Mouse (Mus musculus): ENCODE data around the gene Mfsd1.

Gene Mfsd1

DNA sequence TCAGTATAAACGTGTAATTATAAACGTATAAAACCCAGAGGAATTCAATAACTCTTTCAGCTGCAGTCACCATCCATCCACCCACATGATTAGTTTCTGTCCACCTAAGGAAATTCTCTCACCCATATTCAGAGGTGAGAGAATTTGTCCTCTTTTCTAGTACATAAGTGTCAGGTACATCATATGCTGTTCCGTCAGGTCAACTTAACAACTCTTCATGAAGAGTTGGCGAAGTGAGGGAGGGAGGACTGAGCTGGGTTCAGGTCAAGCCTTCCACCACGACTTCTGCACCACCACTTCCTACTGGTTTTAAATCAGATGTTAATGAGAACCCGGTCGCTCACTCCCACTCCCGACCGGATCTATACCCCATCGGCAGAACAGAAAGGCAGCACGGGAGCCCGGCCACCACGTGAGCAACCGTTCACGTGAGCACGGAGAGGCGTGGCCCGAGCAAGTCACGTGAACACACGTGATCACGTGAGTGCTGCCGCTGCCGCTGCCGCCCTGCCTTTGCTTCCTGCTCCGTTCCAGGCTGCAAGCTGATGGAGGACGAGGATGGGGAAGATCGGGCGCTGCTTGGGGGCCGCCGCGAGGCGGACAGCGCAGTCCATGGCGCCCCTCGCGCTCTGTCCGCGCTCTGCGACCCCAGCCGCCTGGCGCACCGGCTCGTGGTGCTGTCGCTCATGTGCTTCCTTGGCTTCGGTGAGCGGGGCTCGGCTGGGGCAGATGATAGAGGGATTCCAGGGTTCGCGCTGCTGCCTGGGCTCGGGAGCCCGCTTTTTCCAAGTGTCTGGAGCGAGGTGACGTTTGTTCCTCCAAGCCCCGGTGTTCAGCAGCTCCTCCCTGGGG, at the start of gene Mfsd1:
TSS of gene Mfsd1 (plus strand) at position 469 of the 852 bp plus-strand sequence.
- in situ Hi-C loops (cut with MboI; ENCODE audit: low sequenced_read_pairs): no loop called here

DNA sequence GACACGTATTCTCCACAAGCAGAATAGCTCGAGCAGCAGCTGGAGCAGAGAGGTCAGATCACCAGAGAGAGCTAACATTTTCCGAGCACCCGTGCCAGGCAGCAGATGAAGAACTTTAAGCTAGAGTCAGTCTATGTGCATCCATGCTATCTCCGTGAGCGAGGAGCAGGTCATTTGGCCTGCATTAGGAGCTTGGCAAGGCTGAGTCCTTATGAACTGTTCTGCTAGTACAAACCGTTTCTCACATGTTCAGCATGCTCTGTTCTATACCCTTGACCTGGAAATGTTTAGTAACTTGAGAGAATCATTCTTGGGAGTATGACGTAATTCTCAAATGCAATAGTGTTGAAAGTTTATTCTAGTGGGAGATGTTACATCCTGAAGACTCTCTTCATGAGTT, 38.9 kb upstream of the Mfsd1 start:
- in situ Hi-C loops (cut with MboI; ENCODE audit: low sequenced_read_pairs): no loop called here

DNA sequence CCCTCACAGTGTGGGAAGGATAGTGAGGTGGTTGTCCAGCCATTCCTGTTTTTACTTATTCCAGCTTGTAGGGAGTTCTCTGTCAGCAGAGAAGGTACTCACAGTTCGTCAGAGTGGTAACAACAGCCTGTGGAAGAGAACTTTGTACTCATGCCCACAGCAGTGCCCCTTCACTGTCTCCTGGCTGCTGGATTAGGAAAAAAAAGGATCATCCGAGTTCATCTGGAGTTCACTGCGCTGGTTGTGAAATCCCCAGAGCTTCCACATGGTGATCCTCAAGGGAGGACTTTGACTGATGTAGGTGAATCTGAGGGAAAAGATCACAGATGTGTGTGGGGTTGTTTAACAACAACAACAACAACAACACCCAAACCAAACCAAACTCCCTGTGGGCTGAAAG, 31.3 kb upstream of the Mfsd1 start:
- in situ Hi-C loops (cut with MboI; ENCODE audit: low sequenced_read_pairs): no loop called here

DNA sequence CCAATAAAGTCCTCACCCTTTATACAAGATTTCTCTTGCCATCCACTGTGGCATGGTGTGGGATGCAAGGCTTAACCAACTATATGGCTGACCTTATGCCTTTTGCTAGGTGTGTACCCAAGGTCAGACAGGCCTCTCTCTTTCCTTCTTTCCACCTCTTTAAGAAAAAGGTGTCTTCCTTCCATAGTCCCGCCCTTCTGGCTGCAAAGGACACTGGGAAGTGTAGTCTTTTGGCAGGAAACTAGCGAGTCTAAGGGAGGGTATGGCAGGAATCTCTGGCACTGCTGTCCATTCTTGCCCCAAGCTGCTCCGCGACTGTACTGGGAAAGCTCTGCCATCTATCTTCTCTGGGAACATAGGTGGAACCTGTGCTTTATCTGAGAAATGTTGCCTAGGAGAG, 29.3 kb upstream of the Mfsd1 start:
- in situ Hi-C loops (cut with MboI; ENCODE audit: low sequenced_read_pairs): no loop called here

DNA sequence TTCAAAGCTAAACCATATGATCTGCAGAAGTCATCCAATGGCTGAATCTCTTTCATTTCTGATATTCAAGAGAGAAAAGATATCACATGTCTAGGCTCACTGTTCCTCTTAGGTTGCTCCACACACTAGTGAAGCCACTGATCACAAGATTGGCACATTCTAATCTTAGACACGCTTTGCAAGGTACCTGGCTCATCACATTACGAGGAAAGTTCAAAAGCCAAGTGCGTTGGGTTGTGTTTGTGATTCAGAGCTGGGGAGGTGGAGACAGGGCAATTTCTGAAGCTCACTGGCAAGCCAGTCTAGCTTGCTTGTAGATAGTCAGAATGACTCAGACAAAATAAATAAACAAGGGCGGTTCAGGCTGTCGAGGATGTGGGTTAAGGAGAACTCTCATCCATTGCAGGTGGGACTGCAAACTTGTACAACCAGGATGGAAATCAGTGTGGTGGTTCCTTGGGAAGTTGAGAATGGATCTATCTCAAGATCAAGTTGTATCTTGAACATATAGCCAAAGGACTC, 28.6 kb upstream of the Mfsd1 start:
- in situ Hi-C loops (cut with MboI; ENCODE audit: low sequenced_read_pairs): no loop called here

DNA sequence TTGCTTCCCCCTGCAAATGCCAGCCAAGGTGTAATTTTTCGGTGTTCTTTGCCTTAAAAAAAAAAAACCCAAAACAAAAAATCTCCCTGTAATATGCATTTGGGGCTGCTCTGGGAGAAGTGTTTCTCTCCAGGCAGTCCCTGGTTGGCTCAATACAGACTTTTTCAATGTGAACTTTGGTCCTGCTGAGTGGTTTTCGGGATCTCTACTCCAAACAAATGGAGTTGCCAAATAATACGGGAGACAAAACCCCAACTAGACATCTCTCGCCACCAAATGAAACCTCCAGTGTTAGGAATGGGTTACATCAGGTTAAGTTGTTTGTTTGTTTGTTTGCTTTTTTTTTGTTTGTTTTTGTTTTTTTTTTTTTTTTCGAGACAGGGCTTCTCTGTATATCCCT, 27.3 kb upstream of the Mfsd1 start:
- in situ Hi-C loops (cut with MboI; ENCODE audit: low sequenced_read_pairs): no loop called here

DNA sequence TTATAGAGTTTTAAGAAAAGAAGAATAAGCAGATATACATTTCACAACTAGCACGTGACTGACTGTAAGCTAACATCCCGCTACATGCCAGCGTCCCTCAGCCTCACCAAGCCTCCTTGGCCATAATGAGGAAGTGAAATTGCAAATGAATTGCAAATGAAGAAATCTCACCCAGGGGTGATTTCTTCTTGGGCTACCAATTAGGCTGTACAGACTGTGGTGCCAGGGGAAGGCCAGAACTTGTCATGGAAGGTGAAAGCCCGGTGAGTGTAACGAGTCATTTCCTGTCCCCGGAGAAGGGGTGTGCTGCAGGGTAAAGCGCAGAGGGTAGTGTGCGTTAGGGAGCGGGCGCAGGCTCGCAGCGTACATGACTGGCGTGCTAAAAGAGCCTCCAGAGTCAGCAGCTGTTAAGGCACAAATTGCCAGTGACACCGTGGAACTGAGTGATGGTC, 25.3 kb upstream of the Mfsd1 start:
- in situ Hi-C loops (cut with MboI; ENCODE audit: low sequenced_read_pairs): no loop called here

DNA sequence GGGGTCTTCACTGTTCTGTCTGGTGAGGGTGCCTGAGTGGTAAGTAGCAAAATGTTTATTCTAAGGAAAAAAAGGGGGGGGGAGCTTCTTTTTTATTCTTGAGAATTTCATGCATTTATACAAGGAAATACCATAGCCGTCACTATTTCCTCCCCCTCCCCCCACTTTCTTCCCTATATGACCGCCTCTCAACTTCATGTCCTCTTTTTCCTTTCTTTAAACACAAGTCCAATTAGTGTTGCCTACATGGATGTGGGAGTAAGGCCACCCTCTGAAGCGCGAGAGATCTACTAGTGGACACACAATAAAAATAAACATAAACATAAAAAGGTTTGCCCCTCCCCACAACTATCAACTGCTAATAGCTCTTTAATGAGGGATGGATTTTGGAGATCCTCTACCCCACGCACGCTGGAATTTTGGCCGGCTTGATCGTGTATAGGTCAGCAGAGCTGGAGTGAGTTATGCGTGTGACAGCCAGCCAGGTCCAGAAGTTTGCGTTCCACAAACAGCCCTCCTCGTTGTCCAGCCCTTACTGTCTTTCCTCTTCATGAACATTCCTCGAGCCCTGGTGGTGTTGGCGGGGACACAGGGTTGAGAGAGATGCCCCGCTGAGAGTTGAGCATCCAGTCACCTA, 24.7 kb upstream of the Mfsd1 start:
- in situ Hi-C loops (cut with MboI; ENCODE audit: low sequenced_read_pairs): no loop called here

DNA sequence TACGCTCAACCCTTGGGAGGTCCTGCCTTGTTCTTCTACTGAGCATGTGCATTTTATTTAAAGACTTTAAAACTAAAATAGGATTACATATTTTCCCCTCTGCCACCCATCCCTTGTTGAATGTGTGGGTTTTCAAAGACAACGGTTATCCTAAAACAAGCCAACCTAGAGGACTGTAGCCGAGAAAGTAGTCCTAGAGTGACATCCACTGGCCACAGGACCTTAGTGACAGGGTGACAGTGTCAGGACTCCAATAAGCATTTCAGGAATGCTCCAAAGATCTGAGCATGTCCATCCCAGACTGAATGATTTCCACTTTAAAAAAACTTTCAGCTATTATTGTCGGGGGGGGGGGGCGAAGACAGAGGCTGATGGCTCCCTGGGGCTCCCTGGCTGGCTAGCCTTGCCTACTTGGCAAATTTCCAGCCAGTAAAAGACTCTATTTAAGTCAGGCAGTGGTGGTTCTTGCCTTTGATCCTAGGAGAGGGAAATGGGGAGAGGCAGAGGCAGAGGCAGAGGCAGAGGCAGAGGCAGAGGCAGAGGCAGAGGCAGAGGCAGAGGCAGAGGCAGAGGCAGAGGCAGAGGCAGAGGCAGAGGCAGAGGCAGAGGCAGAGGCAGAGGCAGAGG, 17.7 kb upstream of the Mfsd1 start:
- in situ Hi-C loops (cut with MboI; ENCODE audit: low sequenced_read_pairs): loop anchor here (5.0 kb wide), 2 partner anchors 53 to 213 kb away; no protein-coding TSS in a partner anchor

DNA sequence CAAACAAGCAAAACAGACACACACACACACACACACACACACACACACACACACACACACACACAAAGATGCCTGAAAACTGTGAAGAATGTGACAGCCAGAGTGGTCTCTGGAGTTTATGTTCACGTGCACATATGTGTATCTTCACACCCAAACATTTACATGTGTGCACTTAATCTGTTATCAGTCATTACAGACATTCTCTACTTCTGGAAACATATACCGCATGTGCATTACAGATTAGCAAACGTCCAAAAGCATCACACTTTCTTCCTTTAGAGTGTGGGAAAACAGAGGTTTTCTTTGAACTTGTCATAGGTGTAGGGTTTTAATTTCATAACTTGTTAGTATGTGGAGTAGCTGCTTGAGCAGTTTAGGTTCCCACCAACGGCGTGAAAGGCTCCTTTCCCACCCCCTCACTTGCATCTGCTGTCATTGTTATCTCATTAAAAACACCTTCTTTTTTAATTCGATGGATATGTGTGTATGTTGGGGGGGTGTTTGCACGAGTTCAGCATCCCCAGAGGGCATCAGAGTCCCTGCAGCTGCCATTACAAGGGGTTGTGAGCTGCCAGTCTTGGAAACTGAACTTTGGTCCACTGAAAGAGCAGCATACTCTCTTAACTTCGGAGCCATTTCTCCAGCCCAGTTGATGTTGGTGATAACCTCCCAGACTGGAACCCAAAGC, 16.9 kb upstream of the Mfsd1 start:
- in situ Hi-C loops (cut with MboI; ENCODE audit: low sequenced_read_pairs): no loop called here

DNA sequence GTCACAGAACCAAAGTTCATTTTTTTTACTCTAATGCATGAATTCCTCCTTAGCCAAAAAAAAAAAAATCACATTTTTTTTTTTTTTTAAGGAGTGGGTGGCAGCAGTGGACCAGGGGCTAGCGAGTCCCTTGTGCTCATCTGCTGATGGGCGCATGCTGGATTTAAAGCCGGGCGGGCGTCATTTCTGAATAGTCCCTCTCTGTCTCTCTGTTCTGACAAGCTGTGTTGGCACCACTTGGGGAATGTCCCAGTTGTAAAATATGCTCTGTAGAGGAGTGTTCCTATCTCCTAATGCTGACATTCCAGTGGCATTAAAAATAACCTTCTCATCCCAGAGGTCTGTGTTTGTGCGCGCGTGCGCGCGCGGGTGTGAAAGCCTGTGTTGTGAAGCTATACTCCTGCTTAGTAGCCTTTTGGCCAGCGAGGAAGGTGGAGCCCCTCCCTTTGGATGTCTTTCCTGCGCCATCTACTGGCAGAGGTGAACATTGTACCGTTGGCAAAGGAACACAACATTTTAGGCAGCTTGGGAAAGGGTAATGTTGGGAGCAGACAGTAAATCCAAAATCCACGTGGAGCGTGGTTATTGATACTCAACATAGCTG, 14.4 kb upstream of the Mfsd1 start:
- in situ Hi-C loops (cut with MboI; ENCODE audit: low sequenced_read_pairs): no loop called here

DNA sequence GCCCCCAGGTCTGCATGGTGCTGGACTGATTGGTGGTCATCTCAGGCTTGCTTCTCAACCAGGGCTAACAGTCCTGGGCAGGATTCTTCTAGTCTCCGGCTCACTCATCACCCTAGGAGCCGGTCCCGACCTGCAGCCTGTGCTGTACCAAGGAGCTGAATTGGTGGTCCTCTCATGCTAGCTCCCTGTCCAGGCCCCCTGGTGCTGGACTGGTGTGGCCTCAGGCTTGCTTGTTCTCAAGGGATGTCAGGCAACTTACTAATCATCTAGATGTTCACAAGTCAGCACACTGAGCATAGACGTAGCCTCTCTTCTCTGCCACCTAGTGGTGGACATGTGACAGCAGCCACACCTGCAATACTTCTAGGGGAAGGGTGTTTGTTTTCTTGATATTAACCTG, 9.6 kb upstream of the Mfsd1 start:
- in situ Hi-C loops (cut with MboI; ENCODE audit: low sequenced_read_pairs): no loop called here

DNA sequence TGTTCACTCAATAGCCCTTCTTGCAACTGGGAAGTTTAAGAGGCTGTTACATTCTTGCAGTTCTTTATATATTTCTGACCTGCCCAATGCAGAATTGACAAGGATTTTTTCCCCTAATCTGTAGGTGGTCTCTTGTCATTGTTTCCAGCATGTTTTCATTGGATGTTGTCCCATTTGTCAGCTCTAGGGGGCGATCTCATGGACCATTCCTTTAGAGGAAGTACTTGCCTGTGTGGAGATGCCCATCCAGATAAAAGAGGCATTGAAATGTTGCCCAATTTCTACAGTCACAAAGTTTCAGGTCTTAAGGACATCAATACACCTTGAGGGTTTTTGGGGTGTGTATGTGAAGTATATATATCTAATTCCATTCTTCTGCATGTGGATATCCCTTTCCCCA, 9.0 kb upstream of the Mfsd1 start:
- in situ Hi-C loops (cut with MboI; ENCODE audit: low sequenced_read_pairs): no loop called here

DNA sequence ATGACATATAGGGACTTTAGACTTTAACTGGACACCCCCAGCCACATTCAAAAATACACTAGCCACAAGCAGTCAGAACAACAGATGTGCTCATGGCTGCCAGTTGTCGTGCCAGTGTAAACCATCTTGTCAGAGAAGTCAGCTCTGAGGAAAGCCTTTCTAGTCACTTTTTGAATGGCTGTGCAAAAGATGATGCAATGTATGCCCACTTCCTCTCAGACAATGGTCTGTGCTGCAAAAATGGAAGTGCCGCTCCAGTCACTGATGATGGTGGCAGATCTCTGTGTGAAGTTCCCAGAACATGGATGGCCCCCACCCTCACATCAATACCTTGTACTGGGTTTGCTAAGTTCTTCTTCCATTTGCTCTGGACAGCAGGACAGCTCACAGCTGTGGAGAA, 6.3 kb upstream of the Mfsd1 start:
- in situ Hi-C loops (cut with MboI; ENCODE audit: low sequenced_read_pairs): no loop called here

DNA sequence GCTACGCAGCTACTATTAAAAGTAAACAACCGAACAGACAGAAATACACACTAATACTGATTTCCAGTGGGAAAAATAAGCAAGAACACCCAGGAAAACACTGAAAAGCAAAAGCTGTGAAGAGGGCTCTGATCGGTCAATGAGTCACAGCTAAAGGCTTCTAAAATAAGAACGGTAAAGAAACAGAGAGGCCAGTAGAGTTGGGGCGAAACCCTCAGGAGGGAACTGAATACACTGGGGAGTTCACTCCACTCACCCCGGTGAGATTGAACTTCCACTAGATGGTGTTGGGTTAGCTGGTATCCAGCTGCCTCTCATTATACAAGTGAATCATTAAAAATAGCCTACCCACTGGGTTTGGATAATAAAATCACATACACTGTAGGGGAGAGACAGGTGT, 5.8 kb upstream of the Mfsd1 start:
- in situ Hi-C loops (cut with MboI; ENCODE audit: low sequenced_read_pairs): no loop called here

DNA sequence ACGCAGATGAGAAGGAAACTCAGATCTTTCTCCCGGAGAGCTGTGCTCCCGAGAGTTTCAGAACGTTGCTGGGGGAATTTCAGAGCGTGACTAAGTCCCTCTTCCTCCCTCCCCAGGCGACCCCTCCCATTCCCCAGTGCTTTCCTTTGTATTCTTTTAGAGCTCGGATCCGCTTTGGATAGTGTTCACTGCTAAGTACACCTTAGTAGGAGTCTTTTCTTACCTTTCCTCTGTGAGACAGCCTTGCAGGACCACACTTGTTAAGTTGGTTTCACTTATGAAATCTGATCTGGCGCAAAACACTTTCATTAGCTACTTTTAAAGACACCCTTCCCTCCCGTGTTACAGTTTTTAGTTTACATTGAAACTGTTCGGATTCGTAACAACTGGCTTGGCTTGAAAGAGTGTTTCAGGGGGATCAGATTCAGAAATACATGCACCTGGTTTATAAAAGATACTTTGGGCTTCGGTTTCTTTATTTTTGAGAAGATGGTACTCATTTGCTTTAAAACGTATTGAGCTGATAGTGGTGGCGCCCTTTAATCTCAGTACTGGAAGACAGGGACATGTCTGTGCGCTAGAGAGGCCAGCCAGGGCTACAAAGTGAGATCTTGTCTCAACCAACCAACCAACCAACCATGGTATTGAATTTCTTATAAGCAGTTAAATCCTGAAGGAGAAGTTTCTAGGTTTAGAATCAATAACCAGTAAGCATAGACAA, 744 bp downstream of the Mfsd1 start:
- in situ Hi-C loops (cut with MboI; ENCODE audit: low sequenced_read_pairs): no loop called here

DNA sequence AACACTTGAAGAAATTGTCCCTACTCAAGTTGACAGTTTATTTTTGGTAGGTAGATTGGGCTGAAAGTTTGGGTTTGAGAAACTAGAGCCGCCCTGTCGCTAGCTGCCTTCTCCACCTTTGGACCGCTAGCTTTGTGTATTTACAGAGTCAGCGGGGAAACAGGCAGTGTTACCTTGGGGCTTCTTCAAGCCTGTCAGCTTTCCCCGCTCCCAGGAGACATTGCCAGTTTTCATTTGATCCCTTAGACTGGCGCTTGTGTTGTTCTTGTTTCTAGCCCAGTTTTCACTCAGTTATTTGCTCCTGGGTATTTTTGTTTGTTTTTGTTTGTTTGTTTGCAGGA, 1.3 kb downstream of the Mfsd1 start:
- in situ Hi-C loops (cut with MboI; ENCODE audit: low sequenced_read_pairs): no loop called here

DNA sequence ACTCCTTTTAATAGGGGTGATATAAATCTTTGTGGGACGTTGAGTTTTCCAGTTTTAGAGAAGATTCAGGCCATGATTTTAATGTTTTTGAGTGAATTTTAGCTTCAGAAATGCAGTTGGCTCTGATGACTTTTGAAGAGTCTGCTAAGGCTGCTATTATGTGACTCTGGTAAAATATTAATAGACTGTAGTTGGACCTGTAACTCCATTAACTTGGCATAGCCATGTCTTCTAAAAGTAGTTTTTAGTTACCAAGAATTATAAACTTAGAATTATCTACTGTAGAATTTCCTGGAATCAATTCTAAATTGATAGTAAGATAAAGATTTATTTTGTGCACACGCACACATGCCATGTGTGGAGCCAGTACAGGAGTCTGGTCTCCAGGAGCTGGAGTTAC, 4.0 kb downstream of the Mfsd1 start:
- in situ Hi-C loops (cut with MboI; ENCODE audit: low sequenced_read_pairs): no loop called here

DNA sequence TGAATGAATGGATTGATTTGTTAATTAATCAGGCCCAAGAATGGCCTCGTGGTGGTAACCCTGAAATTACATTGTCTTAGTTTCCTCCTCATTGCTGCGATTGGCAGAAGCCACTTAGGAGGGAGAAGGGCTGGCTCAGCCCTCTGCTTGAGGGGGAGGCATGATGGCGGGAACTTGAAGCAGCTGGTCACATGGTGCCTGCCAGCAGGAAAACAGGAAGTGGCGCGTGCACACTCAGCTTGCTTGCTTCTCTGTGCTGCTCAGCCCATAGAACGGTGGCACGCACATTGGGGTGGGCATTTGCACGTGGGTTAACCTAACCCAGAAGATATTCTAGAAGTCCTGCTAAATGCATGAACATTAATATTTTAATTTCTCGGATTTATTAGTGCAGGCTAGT, 4.9 kb downstream of the Mfsd1 start:
- in situ Hi-C loops (cut with MboI; ENCODE audit: low sequenced_read_pairs): no loop called here

DNA sequence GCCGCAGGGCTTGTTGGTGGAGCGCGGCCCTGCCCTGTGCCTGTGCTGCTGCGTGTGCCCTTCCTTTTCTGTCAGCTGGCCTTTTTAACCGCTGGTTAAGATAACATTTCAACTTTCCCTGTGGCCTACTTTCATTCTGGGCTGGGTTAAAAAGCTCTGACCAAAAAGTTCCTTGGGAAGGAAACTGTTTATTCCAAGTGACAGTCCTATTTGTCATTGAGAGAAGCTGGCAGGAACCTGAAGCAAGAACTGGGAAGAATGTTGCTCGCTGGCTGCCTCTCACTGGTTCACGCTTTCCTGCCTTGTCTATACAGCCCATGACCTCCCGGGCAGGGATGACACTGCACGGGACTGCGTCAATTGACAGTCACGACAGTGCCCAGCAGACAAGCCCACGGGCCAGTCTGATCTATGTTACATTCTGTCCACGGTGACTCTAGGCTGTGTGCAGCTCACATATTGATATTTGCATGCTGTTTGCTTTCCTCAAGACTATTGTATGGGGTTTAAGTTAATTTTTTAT, 19.1 kb downstream of the Mfsd1 start:
- in situ Hi-C loops (cut with MboI; ENCODE audit: low sequenced_read_pairs): no loop called here

Measured in CH12F3 (cell line).